Mouse (Mus musculus) heart, embryonic 10.5 days (tissue): ENCODE measurements at regions not wholly inside any gene's neighbourhood (a gene's known extent, or its start where the extent isn't known, plus 50 kb on each side); places are given as distances from the start of the nearest gene placed in this dataset.

Experiments
- DNase-seq: peaks from one replicate; pipeline ENCODE4 v3.0.0-alpha.2; 2017; ENCODE audit warnings: low spot score
- H3K27ac ChIP-seq: fragments of 300-500 bp; sonication (generic); 2 replicates; pipeline ENCODE4 v1.5.1; 2016; ENCODE audit warnings: mild to moderate bottlenecking
- H3K27me3 ChIP-seq: fragments of 300-500 bp; sonication (generic); 2 replicates; pipeline ENCODE4 v1.6.1; 2016; ENCODE audit warnings: mild to moderate bottlenecking; ENCODE audit not compliant: poor library complexity, insufficient read depth, severe bottlenecking
- H3K36me3 ChIP-seq: fragments of 300-500 bp; sonication (generic); 2 replicates; pipeline ENCODE4 v1.6.1; 2016; ENCODE audit warnings: mild to moderate bottlenecking, moderate library complexity
- H3K4me1 ChIP-seq: fragments of 300-500 bp; sonication (generic); 2 replicates; pipeline ENCODE4 v1.6.1; 2016; ENCODE audit warnings: mild to moderate bottlenecking
- H3K4me3 ChIP-seq: fragments of 300-500 bp; sonication (generic); 2 replicates; pipeline ENCODE4 v1.5.1; 2016; ENCODE audit warnings: mild to moderate bottlenecking, moderate library complexity
- H3K9me3 ChIP-seq: fragments of 300-500 bp; sonication (generic); 2 replicates; pipeline ENCODE4 v1.6.1; 2016; ENCODE audit warnings: mild to moderate bottlenecking, moderate library complexity
- WGBS: fragments of 180-500 bp; shearing (Covaris S2); methylation state at CpG from one replicate; pipeline ENCODE4 v1.1.7; 2016; 5-methylcytosine and 5-hydroxymethylcytosine counted together

- Histone ChIP-seq H3K4me1 (peaks cover 4% of the 10 kb centered on the region; the same call in 1 of the 2 replicates), H3K27ac (no peak overlapping the region), H3K36me3 (no peaks in the 10 kb centered on the region), H3K9me3 (no peaks in the 10 kb centered on the region), H3K4me3 (no peak overlapping the region), H3K27me3 (peaks cover 13% of the 10 kb centered on the region; the same call in 1 of the 2 replicates)
- WGBS: 73% methylated on average over 4 of the region's 4 CpGs
- no peak for DNase-seq
Measured at GRCm38 (mm10) chr5:119739386-119739785, 68.9 kb downstream of the Tbx3 start.

- WGBS: 9% methylated on average over 6 of the region's 6 CpGs
- peak; percentile 91 for DNase-seq
- Histone ChIP-seq H3K36me3 (no peaks in the 10 kb centered on the region), H3K4me3 (0 out of 2 replicates have a peak overlapping the region, but pooled peaks have one; percentile 3), H3K9me3 (no peaks in the 10 kb centered on the region), H3K4me1 (peaks cover 4% of the 10 kb centered on the region; the same call in 1 of the 2 replicates), H3K27ac (no peak overlapping the region), H3K27me3 (peaks cover 13% of the 10 kb centered on the region; the same call in 1 of the 2 replicates)
Measured at GRCm38 (mm10) chr5:119741116-119741515, 70.6 kb downstream of the Tbx3 start.

- no peak overlapping the region for H3K4me3 ChIP-seq
- 81% methylated on average over 10 of the region's 10 CpGs for WGBS
- no peaks in the 10 kb centered on the region for H3K9me3 ChIP-seq
- H3K27me3 ChIP-seq: peaks cover 32% of the 10 kb centered on the region
- H3K36me3 ChIP-seq: no peaks in the 10 kb centered on the region
- peaks cover 13% of the 10 kb centered on the region for H3K4me1 ChIP-seq
- DNase-seq: no peak
- H3K27ac ChIP-seq: no peak overlapping the region
Measured at GRCm38 (mm10) chr5:119743733-119744132, 73.3 kb downstream of the Tbx3 start.

GRCm38 (mm10) chr5:119747038-119747437 lies 76.6 kb downstream of the Tbx3 start:
- no peaks in the 10 kb centered on the region for H3K9me3 ChIP-seq
- H3K4me3 ChIP-seq: no peak overlapping the region
- WGBS: 71% methylated on average over 10 of the region's 10 CpGs
- DNase-seq: no peak
- peaks cover 50% of the 10 kb centered on the region for H3K27me3 ChIP-seq
- no peak overlapping the region for H3K27ac ChIP-seq
- peaks cover 18% of the 10 kb centered on the region for H3K4me1 ChIP-seq
- no peaks in the 10 kb centered on the region for H3K36me3 ChIP-seq

- WGBS: under 1% methylated on average over 21 of the region's 21 CpGs
- Histone ChIP-seq H3K4me3 (peak overlapping the region; percentile 50), H3K4me1 (peaks cover 17% of the 10 kb centered on the region), H3K27me3 (peaks cover 43% of the 10 kb centered on the region), H3K36me3 (no peaks in the 10 kb centered on the region), H3K27ac (no peak overlapping the region), H3K9me3 (no peaks in the 10 kb centered on the region)
- DNase-seq: no peak
Measured at GRCm38 (mm10) chr5:119748667-119749066, 78.2 kb downstream of the Tbx3 start.

- H3K4me3 ChIP-seq: peak overlapping the region; percentile 50
- WGBS: 5% methylated on average over 16 of the region's 17 CpGs
- DNase-seq: no peak
Measured at GRCm38 (mm10) chr5:119749153-119749552, 78.7 kb downstream of the Tbx3 start.

GRCm38 (mm10) chr5:119755782-119756181 lies 76.7 kb upstream of the Tbx5 start:
- no peaks in the 10 kb centered on the region for H3K36me3 ChIP-seq
- H3K27me3 ChIP-seq: peaks cover 17% of the 10 kb centered on the region
- DNase-seq: no peak
- no peaks in the 10 kb centered on the region for H3K9me3 ChIP-seq
- H3K27ac ChIP-seq: no peak overlapping the region
- WGBS: 68% methylated on average over 9 of the region's 9 CpGs
- H3K4me3 ChIP-seq: no peak overlapping the region
- H3K4me1 ChIP-seq: no peaks in the 10 kb centered on the region

More at GRCm38 (mm10) chr5:119749153-119749552, 78.7 kb downstream of the Tbx3 start:
- Histone ChIP-seq H3K27ac (0 out of 2 replicates have a peak overlapping the region, but pooled peaks have one; percentile 29), H3K27me3 (peaks cover 43% of the 10 kb centered on the region), H3K4me1 (peaks cover 14% of the 10 kb centered on the region), H3K36me3 (no peaks in the 10 kb centered on the region), H3K9me3 (no peaks in the 10 kb centered on the region)

- Histone ChIP-seq H3K36me3 (no peaks in the 10 kb centered on the region), H3K27ac (no peak overlapping the region), H3K4me3 (no peak overlapping the region), H3K9me3 (no peaks in the 10 kb centered on the region), H3K4me1 (no peaks in the 10 kb centered on the region), H3K27me3 (0 out of 2 replicates have a peak, but pooled peaks cover 10% of the 10 kb centered on the region)
- no peak for DNase-seq
- 79% methylated on average over 4 of the region's 4 CpGs for WGBS
Measured at GRCm38 (mm10) chr5:119758880-119759279, 73.6 kb upstream of the Tbx5 start.

- no peaks in the 10 kb centered on the region for H3K9me3 ChIP-seq
- 73% methylated on average over 4 of the region's 4 CpGs for WGBS
- DNase-seq: no peak
- H3K27me3 ChIP-seq: peaks cover 17% of the 10 kb centered on the region
- no peak overlapping the region for H3K27ac ChIP-seq
- H3K36me3 ChIP-seq: no peaks in the 10 kb centered on the region
- H3K4me1 ChIP-seq: peaks cover 6% of the 10 kb centered on the region; the same call in 1 of the 2 replicates
- H3K4me3 ChIP-seq: no peak overlapping the region
Measured at GRCm38 (mm10) chr5:119762102-119762501, 70.4 kb upstream of the Tbx5 start.

GRCm38 (mm10) chr5:119763337-119763736 lies 69.1 kb upstream of the Tbx5 start:
- Histone ChIP-seq H3K4me3 (no peak overlapping the region), H3K27ac (no peak overlapping the region), H3K27me3 (peaks cover 16% of the 10 kb centered on the region), H3K9me3 (no peaks in the 10 kb centered on the region), H3K36me3 (no peaks in the 10 kb centered on the region), H3K4me1 (peaks cover 6% of the 10 kb centered on the region; the same call in 1 of the 2 replicates)
- 66% methylated on average over 7 of the region's 7 CpGs for WGBS
- no peak for DNase-seq

GRCm38 (mm10) chr5:119766372-119766771 lies 66.1 kb upstream of the Tbx5 start:
- Histone ChIP-seq H3K36me3 (no peaks in the 10 kb centered on the region), H3K4me3 (no peak overlapping the region), H3K27ac (no peak overlapping the region), H3K9me3 (no peaks in the 10 kb centered on the region), H3K27me3 (peaks cover 16% of the 10 kb centered on the region), H3K4me1 (peaks cover 12% of the 10 kb centered on the region; the same call in 1 of the 2 replicates)
- DNase-seq: no peak
- 41% methylated on average over 13 of the region's 13 CpGs for WGBS

- Histone ChIP-seq H3K27ac (no peak overlapping the region), H3K9me3 (no peaks in the 10 kb centered on the region), H3K4me3 (no peak overlapping the region), H3K36me3 (no peaks in the 10 kb centered on the region), H3K27me3 (peaks cover 15% of the 10 kb centered on the region), H3K4me1 (peaks cover 12% of the 10 kb centered on the region; the same call in 1 of the 2 replicates)
- no peak for DNase-seq
- WGBS: 51% methylated on average over 2 of the region's 2 CpGs
Measured at GRCm38 (mm10) chr5:119770951-119771350, 61.5 kb upstream of the Tbx5 start.

GRCm38 (mm10) chr5:119776106-119776887 lies 56.2 kb upstream of the Tbx5 start:
- H3K27ac ChIP-seq: no peak overlapping the region
- no peak overlapping the region for H3K4me3 ChIP-seq
- H3K4me1 ChIP-seq: no peaks in the 10 kb centered on the region
- DNase-seq: no peak
- no peaks in the 10 kb centered on the region for H3K9me3 ChIP-seq
- H3K36me3 ChIP-seq: no peaks in the 10 kb centered on the region
- WGBS: 72% methylated on average over 9 of the region's 9 CpGs
- H3K27me3 ChIP-seq: peaks cover 24% of the 10 kb centered on the region
